Mouse (Mus musculus) heart, embryonic 13.5 days (tissue): Measurements from ENCODE around the gene H2-Ob. TPM values are rescaled to one million over a fixed set of nuclear protein-coding genes. Genes with fewer than 3 reads are reported as not detected.

ENCODE experiments used
- ATAC-seq: fragments of 200-750 bp; cut with Nextera tagmentation; 2 replicates; pipeline ENCODE4 v1.8.0; 2017; ENCODE audit warnings: moderate TSS enrichment; ENCODE audit not compliant: insufficient number of reproducible peaks, low FRiP score, low TSS enrichment; ENCODE audit errors: extremely low read depth
- H3K27ac ChIP-seq: fragments of 300-500 bp; sonication (generic); replicated peaks from 2 replicates; pipeline ENCODE4 v1.5.1; 2015; ENCODE audit warnings: moderate library complexity, mild to moderate bottlenecking, inconsistent platforms
- H3K27me3 ChIP-seq: fragments of 300-500 bp; sonication (generic); replicated peaks from 2 replicates; pipeline ENCODE4 v1.6.1; 2015; ENCODE audit warnings: mild to moderate bottlenecking, inconsistent platforms
- H3K36me3 ChIP-seq: fragments of 300-500 bp; sonication (generic); 2 replicates; pipeline ENCODE4 v1.6.1; 2015; ENCODE audit warnings: mild to moderate bottlenecking, inconsistent platforms
- H3K4me1 ChIP-seq: fragments of 300-500 bp; sonication (generic); 2 replicates; pipeline ENCODE4 v1.6.1; 2015; ENCODE audit warnings: inconsistent platforms
- H3K4me2 ChIP-seq: fragments of 300-500 bp; sonication (generic); 2 replicates; pipeline ENCODE4 v1.6.1; 2015; ENCODE audit warnings: inconsistent platforms, mild to moderate bottlenecking, moderate library complexity
- H3K4me3 ChIP-seq: fragments of 300-500 bp; sonication (generic); 2 replicates; pipeline ENCODE4 v1.5.1; 2015; ENCODE audit warnings: moderate library complexity, mild to moderate bottlenecking, inconsistent platforms
- H3K9ac ChIP-seq: fragments of 300-500 bp; sonication (generic); 2 replicates; pipeline ENCODE4 v1.6.1; 2015; ENCODE audit warnings: inconsistent platforms, mild to moderate bottlenecking, moderate library complexity
- H3K9me3 ChIP-seq: fragments of 300-500 bp; sonication (generic); 2 replicates; pipeline ENCODE4 v1.6.1; 2016; ENCODE audit warnings: inconsistent platforms
- WGBS: fragments of 180-500 bp; shearing (Covaris S2); methylation state at CpG from one replicate; pipeline ENCODE4 v1.1.7; 2015; ENCODE audit warnings: mixed read lengths; 5-methylcytosine and 5-hydroxymethylcytosine counted together
- polyA plus RNA-seq: library from polyadenylated mRNA; unstranded; fragments of >200 nt; fragmentation: Nextera tagmentation; extraction: Ambion mirVana; gene quantifications from 2 replicates; pipeline ENCODE4 v1.2.1, GENCODE M21; 2015

The H2-Ob gene
- not detected in 2 replicates for polyA plus RNA-seq

GRCm38 (mm10) chr17:34238706-34239105 is at the start of gene H2-Ob:
H2-Ob (plus strand) TSS chr17:34238903.
- H3K27me3 ChIP-seq, result no peaks in the 10 kb centered on the region
- H3K4me2 ChIP-seq, result 0 out of 2 replicates have a peak within 1 kb of the TSS, but pooled peaks have one; percentile 5
- no peak for ATAC-seq
- no peak within 1 kb of the TSS for H3K27ac ChIP-seq
- no peaks in the 10 kb centered on the region for H3K9me3 ChIP-seq
- no peak within 1 kb of the TSS for H3K9ac ChIP-seq
- H3K36me3 ChIP-seq, result no peaks in the 10 kb centered on the region
- no peaks in the 10 kb centered on the region for H3K4me1 ChIP-seq
- H3K4me3 ChIP-seq, result no peak within 1 kb of the TSS
- WGBS, result 57% methylated on average over 3 of the region's 3 CpGs

DNA sequence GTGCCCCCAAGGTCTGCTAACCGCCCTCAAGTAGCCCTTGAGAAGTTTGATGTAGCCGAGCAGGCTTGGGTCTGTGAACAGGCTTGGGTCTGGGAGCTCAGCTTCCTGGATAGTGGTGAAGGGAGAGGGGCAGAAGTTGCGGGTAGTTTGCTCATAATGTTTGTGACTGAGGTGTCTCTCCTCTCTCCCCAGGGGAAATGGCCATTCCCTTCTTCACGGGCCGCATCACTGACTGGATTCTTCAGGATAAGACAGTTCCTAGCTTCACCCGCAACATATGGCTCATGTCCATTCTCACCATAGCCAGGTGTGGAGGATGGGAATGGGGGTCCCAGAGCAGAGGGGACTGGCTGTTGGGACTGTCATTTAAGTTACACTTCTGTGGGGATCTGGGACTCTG is 49.7 kb upstream of the H2-Ob start:
- WGBS, result 54% methylated on average over 6 of the region's 6 CpGs
- no peak overlapping the region for H3K9ac ChIP-seq
- H3K4me3 ChIP-seq, result no peak overlapping the region
- H3K27ac ChIP-seq, result no peak overlapping the region
- no peak overlapping the region for H3K4me2 ChIP-seq
- H3K27me3 ChIP-seq, result peaks cover 94% of the 10 kb centered on the region
- no peaks in the 10 kb centered on the region for H3K9me3 ChIP-seq
- H3K36me3 ChIP-seq, result no peaks in the 10 kb centered on the region
- no peak for ATAC-seq
- peaks cover 17% of the 10 kb centered on the region for H3K4me1 ChIP-seq

DNA sequence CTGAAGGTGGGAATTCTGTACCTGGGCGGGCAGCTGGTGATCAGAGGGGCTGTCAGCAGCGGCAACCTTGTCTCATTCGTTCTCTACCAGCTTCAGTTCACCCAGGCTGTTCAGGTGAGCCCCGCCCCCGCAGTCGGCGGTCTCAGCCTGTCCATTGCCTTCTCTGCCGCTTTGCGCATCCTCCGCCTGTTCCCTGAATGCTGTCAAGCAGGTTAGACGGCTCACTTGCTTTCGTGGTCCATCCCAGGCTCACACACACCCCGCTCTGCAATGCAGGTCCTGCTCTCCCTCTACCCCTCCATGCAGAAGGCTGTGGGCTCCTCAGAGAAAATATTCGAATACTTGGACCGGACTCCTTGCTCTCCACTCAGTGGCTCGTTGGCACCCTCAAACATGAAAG is 45.9 kb upstream of the H2-Ob start:
- no peaks in the 10 kb centered on the region for H3K36me3 ChIP-seq
- no peak overlapping the region for H3K4me2 ChIP-seq
- no peak overlapping the region for H3K4me3 ChIP-seq
- WGBS, result 23% methylated on average over 16 of the region's 16 CpGs
- no peak for ATAC-seq
- peaks cover 9% of the 10 kb centered on the region for H3K4me1 ChIP-seq
- no peaks in the 10 kb centered on the region for H3K9me3 ChIP-seq
- H3K27me3 ChIP-seq, result peaks cover 98% of the 10 kb centered on the region
- no peak overlapping the region for H3K27ac ChIP-seq
- no peak overlapping the region for H3K9ac ChIP-seq

DNA sequence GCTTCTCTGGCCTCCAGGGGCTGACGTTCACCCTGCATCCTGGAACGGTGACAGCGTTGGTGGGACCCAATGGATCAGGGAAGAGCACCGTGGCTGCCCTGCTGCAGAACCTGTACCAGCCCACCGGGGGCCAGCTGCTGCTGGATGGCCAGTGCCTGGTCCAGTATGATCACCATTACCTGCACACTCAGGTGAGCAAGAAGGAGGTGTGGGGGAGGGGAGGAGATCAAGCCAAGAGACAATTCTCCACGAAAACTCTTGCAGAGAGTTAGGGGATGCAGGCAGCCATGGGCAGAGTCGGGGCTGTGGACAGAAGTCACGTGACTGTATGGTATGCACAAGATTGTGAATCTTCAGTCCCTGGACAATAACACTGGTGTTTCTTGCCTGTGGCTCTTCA is 45.2 kb upstream of the H2-Ob start:
- no peak for ATAC-seq
- H3K4me2 ChIP-seq, result no peak overlapping the region
- 36% methylated on average over 8 of the region's 8 CpGs for WGBS
- H3K4me1 ChIP-seq, result peaks cover 10% of the 10 kb centered on the region
- H3K36me3 ChIP-seq, result no peaks in the 10 kb centered on the region
- H3K27me3 ChIP-seq, result peaks cover 98% of the 10 kb centered on the region
- no peaks in the 10 kb centered on the region for H3K9me3 ChIP-seq
- H3K4me3 ChIP-seq, result no peak overlapping the region
- H3K9ac ChIP-seq, result no peak overlapping the region
- H3K27ac ChIP-seq, result no peak overlapping the region

DNA sequence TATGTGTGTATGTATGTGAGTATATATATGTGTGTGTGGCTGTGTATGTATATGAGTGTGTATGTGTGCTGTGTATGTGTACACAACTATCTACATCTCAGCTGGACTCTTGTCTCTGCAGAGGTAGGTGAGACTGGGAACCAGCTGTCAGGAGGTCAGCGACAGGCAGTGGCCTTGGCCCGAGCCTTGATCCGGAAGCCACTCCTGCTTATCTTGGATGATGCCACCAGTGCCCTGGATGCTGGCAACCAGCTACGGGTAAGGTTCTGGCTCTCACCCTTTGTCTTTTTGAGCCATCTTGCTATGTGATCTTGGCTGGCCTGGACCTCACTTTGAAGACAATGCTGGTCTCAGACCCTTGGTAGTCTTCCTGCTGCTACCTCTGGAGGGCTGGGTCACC is 44.0 kb upstream of the H2-Ob start:
- H3K27ac ChIP-seq, result no peak overlapping the region
- ATAC-seq, result no peak
- no peak overlapping the region for H3K4me2 ChIP-seq
- no peak overlapping the region for H3K4me3 ChIP-seq
- no peaks in the 10 kb centered on the region for H3K36me3 ChIP-seq
- H3K4me1 ChIP-seq, result peaks cover 10% of the 10 kb centered on the region
- 75% methylated on average over 4 of the region's 4 CpGs for WGBS
- H3K9me3 ChIP-seq, result no peaks in the 10 kb centered on the region
- peaks cover 99% of the 10 kb centered on the region for H3K27me3 ChIP-seq
- no peak overlapping the region for H3K9ac ChIP-seq

DNA sequence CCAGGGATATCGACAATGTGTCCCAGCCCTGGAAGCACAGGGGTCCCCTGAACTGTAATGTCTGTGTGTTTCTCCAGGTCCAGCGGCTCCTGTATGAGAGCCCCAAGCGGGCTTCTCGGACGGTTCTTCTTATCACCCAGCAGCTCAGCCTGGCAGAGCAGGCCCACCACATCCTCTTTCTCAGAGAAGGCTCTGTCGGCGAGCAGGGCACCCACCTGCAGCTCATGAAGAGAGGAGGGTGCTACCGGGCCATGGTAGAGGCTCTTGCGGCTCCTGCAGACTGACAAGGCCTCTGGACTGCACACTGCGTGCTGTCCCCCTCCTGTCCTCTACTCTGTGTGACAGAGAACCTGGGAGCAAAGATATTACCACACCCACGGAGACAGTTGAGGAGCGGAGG is 42.2 kb upstream of the H2-Ob start:
- H3K27ac ChIP-seq, result no peak overlapping the region
- H3K9me3 ChIP-seq, result no peaks in the 10 kb centered on the region
- peaks cover 10% of the 10 kb centered on the region for H3K4me1 ChIP-seq
- no peak overlapping the region for H3K9ac ChIP-seq
- H3K27me3 ChIP-seq, result peaks cover 99% of the 10 kb centered on the region
- no peak overlapping the region for H3K4me3 ChIP-seq
- no peak overlapping the region for H3K4me2 ChIP-seq
- WGBS, result 23% methylated on average over 12 of the region's 12 CpGs
- ATAC-seq, result no peak
- no peaks in the 10 kb centered on the region for H3K36me3 ChIP-seq

- H3K9me3 ChIP-seq, result no peaks in the 10 kb centered on the region
- H3K36me3 ChIP-seq, result no peaks in the 10 kb centered on the region
- peaks cover 10% of the 10 kb centered on the region for H3K4me1 ChIP-seq
- WGBS, result 4% methylated on average over 41 of the region's 41 CpGs
- H3K9ac ChIP-seq, result peak within 1 kb of the TSS; percentile 71
- peak within 1 kb of the TSS; percentile 58 for H3K4me3 ChIP-seq
- H3K27me3 ChIP-seq, result peaks cover 95% of the 10 kb centered on the region
- no peak within 1 kb of the TSS for H3K27ac ChIP-seq
- no peak; the same call in 1 of the 2 replicates for ATAC-seq
- peak within 1 kb of the TSS; percentile 70 for H3K4me2 ChIP-seq
Observed at GRCm38 (mm10) chr17:34196941-34197894, 41.5 kb upstream of the H2-Ob start, which contains the start of gene Psmb8. Psmb8 (plus strand) TSS chr17:34197721.

DNA sequence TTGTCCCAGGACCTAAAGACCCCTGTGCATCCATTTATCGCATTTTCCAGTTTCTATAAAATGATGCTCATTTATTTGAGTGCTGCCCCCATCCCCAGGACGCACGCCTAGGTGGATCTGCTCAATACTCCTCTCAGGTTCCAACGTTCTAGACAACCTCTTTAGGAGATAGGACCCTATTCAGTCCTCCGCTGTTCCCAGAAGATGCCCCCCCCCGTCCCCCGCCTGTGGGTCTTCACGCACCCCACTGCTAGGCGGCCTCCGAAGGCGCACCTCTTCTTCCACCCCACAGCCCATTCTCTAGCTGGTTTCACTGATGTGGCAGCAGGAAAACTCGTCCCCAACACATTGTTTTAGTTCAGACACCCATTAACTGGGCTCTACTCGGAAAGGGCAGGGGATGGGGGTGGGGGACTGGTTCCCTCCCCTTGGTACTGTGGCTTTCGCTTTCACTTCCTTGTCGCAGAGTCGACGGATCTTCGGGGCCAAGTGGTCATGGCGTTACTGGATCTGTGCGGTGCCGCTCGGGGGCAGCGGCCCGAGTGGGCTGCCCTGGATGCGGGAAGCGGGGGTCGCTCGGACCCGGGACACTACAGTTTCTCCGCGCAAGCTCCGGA is 40.7 kb upstream of the H2-Ob start:
- Histone ChIP-seq H3K4me1 (peaks cover 10% of the 10 kb centered on the region), H3K27me3 (peaks cover 92% of the 10 kb centered on the region), H3K4me3 (peak overlapping the region; percentile 58), H3K36me3 (no peaks in the 10 kb centered on the region), H3K27ac (no peak overlapping the region), H3K4me2 (peak overlapping the region; percentile 70), H3K9ac (peak overlapping the region; percentile 71), H3K9me3 (no peaks in the 10 kb centered on the region)
- WGBS, result 2% methylated on average over 32 of the region's 32 CpGs
- ATAC-seq, result no peak

- peak overlapping the region; percentile 58 for H3K4me3 ChIP-seq
- H3K4me2 ChIP-seq, result peak overlapping the region; percentile 70
- H3K36me3 ChIP-seq, result no peaks in the 10 kb centered on the region
- peak overlapping the region; percentile 71 for H3K9ac ChIP-seq
- no peaks in the 10 kb centered on the region for H3K9me3 ChIP-seq
- H3K27me3 ChIP-seq, result peaks cover 92% of the 10 kb centered on the region
- H3K27ac ChIP-seq, result no peak overlapping the region
- ATAC-seq, result no peak
- 10% methylated on average over 11 of the region's 11 CpGs for WGBS
- peaks cover 10% of the 10 kb centered on the region for H3K4me1 ChIP-seq
Observed at GRCm38 (mm10) chr17:34198521-34198912, 40.2 kb upstream of the H2-Ob start.

DNA sequence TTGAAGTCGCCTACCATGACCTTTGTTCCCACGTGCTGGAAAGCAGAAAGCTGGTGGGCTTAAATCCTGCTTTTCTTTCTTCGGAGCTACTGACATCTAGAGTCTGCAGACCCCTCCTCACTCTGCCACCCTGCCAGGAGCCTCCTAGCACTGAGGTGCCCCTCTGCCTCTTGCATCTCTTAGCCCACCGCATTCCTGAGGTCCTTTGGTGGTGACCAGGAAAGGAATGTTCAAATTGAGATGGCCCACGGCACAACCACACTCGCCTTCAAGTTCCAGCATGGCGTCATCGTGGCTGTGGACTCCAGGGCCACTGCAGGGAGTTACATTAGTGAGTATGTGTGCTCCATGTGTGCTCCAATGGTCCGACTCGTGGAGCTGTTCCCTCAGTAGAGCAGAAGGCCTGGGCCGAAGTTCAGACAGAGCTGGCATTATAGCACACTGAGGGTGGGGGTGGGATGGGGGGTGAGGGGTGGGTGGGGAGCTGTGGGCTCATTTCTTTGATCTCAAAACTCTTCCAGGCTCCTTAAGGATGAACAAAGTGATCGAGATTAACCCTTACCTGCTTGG is 39.6 kb upstream of the H2-Ob start:
- no peaks in the 10 kb centered on the region for H3K9me3 ChIP-seq
- H3K4me3 ChIP-seq, result no peak overlapping the region
- no peaks in the 10 kb centered on the region for H3K36me3 ChIP-seq
- H3K4me1 ChIP-seq, result peaks cover 10% of the 10 kb centered on the region
- ATAC-seq, result no peak
- WGBS, result 59% methylated on average over 12 of the region's 12 CpGs
- H3K27me3 ChIP-seq, result peaks cover 91% of the 10 kb centered on the region
- no peak overlapping the region for H3K27ac ChIP-seq
- no peak overlapping the region for H3K9ac ChIP-seq
- no peak overlapping the region for H3K4me2 ChIP-seq

- no peak overlapping the region for H3K27ac ChIP-seq
- no peaks in the 10 kb centered on the region for H3K9me3 ChIP-seq
- WGBS, result 81% methylated on average over 10 of the region's 10 CpGs
- no peak overlapping the region for H3K4me2 ChIP-seq
- no peak overlapping the region for H3K9ac ChIP-seq
- no peaks in the 10 kb centered on the region for H3K36me3 ChIP-seq
- ATAC-seq, result no peak
- H3K27me3 ChIP-seq, result peaks cover 87% of the 10 kb centered on the region
- H3K4me1 ChIP-seq, result peaks cover 12% of the 10 kb centered on the region
- no peak overlapping the region for H3K4me3 ChIP-seq
Observed at GRCm38 (mm10) chr17:34200047-34200446, 38.7 kb upstream of the H2-Ob start.
